Mouse (Mus musculus) testis, postnatal 14 days (tissue): ENCODE measurements at regions not wholly inside any gene's neighbourhood (a gene's known extent, or its start where the extent isn't known, plus 50 kb on each side); places are given as distances from the start of the nearest gene placed in this dataset.
"Not testable (repeated sequence)": the region's sequence is repeated elsewhere in the genome, so short reads cannot be mapped to it uniquely, and the experiment has no call there.

Experiments used
- DNase-seq: peaks from one replicate; pipeline ENCODE4 v3.0.0; 2021; ENCODE audit warnings: low spot score

GRCm38 (mm10) chr14:53020152-53020551, 524.6 kb upstream of the Olfr1507 start:
- DNase-seq, result not testable (repeated sequence)

DNA sequence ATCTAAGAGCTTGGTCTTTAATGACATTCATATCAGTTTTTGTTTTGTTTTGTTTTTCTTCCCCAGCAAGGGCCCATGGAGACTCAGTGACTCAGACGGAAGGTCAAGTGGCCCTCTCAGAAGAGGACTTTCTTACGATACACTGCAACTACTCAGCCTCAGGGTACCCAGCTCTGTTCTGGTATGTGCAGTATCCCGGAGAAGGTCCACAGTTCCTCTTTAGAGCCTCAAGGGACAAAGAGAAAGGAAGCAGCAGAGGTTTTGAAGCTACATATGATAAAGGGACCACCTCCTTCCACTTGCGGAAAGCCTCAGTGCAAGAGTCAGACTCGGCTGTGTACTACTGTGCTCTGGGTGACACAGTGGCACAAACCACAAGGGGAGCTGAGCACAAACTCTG, 512.2 kb upstream of the Olfr1507 start:
- not testable (repeated sequence) for DNase-seq

DNA sequence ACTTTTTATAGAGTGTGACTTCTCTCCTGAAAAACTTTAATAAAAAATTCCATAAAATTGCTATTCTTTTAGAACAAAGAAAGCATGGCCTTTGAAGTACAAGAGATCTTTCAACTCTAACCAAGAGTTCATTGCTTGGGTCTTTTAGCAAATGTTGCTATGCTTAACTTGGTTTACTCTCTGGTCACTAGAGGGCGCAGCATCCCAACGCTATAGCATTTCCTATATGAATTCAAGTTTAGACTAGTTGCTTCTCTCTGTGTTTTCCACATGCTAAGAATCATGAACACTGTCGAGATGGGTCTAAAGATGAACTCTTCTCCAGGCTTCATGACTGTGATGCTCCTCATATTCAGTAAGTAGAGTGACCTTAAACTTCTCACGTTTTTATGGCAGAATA, 511.8 kb upstream of the Olfr1507 start:
- not testable (repeated sequence) for DNase-seq

DNA sequence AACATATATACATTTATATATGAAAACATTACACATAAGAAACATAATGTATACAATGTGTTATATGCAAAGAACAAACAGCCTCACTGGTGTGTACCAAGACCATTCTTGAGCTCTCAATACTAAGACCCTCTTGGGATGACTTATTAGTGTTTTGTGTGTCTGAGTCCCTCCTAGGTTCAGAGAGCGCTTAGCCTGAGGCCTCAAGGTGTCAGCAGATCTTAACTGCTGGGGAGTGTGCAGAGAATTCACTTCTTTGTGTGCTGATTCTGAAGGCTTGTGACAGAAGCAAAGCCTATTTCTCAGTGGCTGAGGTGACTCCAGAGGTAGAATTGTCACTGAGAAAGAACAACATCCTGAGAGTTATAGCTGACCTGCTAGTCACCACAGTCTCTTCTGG, 505.7 kb upstream of the Olfr1507 start:
- not testable (repeated sequence) for DNase-seq

DNA sequence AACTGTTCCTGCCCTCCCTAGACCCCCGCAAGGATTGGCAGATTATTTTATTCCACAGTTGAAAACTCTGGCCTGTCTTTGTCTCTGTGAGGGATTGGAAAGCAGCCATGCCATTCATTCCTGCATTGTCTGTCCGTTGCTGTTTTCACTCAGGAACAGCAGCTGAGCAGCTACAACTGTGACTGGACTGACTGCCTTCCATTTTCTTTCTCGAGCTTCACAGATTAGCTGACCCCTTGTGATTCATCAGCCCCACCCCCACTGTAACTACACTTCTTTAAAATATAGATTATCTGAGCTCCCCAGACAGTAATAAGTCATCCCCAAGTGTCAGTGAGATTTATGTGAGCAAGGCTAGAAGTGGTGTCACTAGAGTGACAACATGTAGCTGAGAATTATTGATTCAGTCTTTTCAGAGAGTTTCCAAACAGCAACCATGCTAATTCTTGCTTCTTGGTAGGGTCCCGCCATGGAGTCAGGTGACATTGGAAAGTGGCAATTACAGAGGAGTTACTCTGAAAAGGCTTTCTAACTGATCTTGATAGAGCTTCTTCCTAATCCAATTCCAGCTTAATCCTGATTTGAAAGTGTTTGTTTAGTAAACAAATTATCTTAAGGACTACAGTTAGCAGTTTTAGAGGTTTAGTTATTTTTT, 496.7 kb upstream of the Olfr1507 start:
- DNase-seq, result not testable (repeated sequence)

DNA sequence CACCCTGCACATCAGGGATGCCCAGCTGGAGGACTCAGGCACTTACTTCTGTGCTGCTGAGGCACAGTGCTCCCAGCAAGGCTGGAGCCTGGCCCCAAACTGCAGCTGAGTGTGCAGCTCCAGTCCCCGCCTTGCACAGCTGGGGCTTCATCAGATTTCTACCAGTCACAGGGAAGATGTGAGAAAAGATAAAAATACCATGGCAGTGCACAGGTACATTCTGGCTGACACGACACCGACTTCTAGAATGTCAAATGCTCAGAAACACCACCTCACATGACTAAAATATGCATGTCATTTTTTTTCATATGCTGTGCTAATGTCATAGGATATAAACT, 495.7 kb upstream of the Olfr1507 start:
- DNase-seq, result not testable (repeated sequence)

DNA sequence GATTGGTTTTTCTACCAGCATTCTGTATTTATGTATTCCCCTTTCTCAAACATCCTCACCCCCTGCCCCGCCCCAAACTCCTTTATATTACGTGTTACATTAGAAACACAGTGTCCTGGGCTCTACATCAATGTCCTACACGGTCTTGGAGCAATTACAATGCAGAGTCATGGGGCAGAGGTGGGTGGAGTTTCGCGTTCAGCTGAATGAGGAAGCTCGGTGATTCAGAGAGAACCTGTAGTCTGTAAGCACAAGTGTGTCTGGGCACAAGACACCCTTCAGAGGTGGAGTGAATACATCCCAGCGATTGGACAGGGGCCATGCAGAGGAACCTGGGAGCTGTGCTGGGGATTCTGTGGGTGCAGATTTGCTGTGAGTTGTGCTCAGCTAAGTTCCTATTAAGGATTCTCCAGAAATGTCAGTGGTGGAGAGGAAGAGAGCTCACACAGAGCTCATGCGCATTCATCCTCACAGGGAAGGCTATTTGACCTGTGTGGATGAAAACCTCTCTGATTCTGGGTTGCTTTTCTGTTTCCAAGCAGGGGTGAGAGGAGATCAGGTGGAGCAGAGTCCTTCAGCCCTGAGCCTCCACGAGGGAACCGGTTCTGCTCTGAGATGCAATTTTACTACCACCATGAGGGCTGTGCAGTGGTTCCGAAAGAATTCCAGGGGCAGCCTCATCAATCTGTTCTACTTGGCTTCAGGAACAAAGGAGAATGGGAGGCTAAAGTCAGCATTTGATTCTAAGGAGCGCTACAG, 495.2 kb upstream of the Olfr1507 start:
- DNase-seq, result not testable (repeated sequence)

GRCm38 (mm10) chr14:52989940-52990339, 494.4 kb upstream of the Olfr1507 start:
- DNase-seq, result not testable (repeated sequence)

- not testable (repeated sequence) for DNase-seq
These were observed 493.0 kb upstream of the Olfr1507 start for GRCm38 (mm10) chr14:52988563-52988962.

- DNase-seq, result not testable (repeated sequence)
These were observed 476.9 kb upstream of the Olfr1507 start for GRCm38 (mm10) chr14:52972207-52973003.

DNA sequence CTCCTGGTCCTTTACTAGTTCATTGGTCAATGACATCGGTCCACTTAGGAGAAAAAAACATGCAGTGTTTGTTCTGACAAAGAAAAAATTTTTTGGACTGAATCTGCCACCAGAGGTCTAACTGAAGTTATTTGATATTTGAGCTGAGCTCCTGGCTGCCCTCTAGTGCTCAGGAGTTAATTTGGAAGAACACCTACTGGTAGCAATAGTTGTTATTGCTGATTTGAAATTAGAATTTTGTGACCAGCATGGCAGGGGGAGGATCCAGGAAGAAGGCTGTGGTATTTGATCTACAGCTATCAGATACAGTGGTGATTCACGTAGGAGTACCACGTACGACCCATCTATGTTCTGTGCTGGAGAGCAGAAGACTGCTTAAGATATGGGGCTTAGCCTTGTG, 466.6 kb upstream of the Olfr1507 start:
- not testable (repeated sequence) for DNase-seq

- DNase-seq, result not testable (repeated sequence)
These were observed 461.0 kb upstream of the Olfr1507 start for GRCm38 (mm10) chr14:52956515-52956914.

DNA sequence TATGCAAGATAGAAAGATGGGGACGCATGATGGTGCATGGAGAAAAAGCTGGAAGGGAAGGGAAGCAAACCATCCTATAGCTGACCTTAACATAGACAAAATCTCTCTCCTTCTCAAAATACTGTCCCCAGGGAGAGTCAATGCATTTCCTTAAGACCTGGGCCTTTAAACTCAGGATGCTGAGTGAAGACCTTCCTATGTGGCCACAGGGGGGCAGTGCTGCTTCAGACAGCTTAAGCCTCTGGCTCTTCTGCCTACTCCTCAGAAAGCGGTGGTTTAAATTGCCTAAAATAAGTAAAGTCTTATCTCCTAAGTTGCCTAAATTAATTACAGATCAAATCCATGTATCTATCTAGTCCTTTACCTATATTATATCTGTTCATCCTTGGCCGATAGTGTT, 449.4 kb upstream of the Olfr1507 start:
- DNase-seq, result not testable (repeated sequence)

- DNase-seq, result not testable (repeated sequence)
These were observed 446.9 kb upstream of the Olfr1507 start for GRCm38 (mm10) chr14:52942438-52942837.

GRCm38 (mm10) chr14:52941747-52942146, 446.2 kb upstream of the Olfr1507 start:
- not testable (repeated sequence) for DNase-seq

DNA sequence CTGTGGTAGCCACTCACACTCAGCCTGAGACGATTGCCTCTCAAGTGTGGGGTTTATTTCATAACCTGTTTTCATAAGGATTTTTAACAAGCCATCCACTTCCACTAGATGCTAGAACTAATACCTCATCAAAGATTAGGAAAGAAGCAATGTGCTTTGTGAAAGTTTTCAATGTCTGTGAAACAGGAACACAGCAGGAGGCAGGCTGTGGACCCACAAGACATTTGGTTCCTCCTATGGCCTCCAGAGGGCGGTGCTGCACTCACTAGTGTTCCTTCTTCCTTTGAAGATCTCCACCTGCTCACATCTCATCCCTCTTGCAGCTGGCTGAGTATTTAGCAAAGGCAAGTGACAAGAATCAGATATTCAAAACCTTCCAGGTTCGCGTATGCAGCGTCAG, 424.6 kb upstream of the Olfr1507 start:
- DNase-seq, result not testable (repeated sequence)

GRCm38 (mm10) chr14:52913814-52914213, 418.3 kb upstream of the Olfr1507 start:
- DNase-seq, result not testable (repeated sequence)

GRCm38 (mm10) chr14:52899629-52900028, 404.1 kb upstream of the Olfr1507 start:
- not testable (repeated sequence) for DNase-seq

- not testable (repeated sequence) for DNase-seq
These were observed 402.8 kb upstream of the Olfr1507 start for GRCm38 (mm10) chr14:52898310-52898709.

DNA sequence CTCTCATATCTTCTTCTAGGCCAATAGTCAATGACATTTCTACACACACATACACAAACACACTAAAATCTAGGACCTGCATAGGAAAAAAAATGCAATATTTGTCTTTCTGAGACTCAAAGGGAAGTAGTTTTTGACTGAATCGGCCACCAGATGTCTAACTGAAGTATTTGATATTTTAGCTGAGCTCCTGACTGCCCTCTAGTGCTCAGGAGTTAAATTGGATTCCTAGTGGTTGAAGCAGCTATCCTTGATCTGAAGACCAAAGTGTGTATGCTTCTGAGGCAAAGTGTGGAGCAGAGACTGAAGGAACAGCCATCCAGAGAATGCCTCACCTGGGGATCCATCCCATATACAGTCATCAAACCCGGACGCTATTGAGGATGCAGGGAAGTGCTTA, 384.4 kb upstream of the Olfr1507 start:
- DNase-seq, result not testable (repeated sequence)

GRCm38 (mm10) chr14:52863841-52864240, 368.3 kb upstream of the Olfr1507 start:
- not testable (repeated sequence) for DNase-seq

DNA sequence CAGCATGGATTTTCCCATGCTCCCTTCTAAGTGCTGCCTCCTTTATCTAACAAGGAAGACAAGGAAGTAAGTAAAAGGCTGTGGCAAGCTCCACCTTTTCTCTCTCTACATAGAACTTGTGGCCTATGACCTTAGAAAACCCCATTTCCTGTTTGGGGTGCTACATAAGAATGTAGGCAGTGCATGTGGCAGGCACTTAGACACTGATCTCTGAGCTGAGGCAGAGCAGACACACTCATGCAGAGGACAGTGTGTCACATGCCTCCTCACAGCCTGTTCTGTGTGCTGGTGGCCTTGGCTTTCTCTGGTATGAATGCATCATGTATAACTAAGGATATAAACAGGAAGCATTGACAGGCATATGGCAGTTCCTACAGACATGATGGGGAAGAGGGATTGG, 367.6 kb upstream of the Olfr1507 start:
- DNase-seq, result not testable (repeated sequence)

DNA sequence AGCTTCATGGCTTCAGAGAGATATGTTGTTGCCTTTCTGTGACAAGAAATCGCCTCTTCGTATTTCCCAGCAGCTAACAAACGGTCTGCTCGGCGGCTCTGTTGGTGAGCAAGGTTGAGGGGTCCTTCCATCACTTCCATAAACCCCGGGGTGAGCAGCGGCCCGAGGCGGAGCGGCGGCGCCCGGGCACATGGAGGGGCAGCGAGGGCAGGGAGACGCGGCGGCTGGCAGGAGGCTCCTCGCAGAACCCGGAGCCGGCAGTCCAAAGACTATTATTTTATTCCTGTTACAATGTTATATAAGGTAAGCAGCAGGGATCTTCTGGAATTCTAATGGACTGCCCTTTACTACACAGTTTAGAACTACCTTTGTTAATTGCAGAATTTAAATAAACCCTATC, 366.9 kb upstream of the Olfr1507 start:
- not testable (repeated sequence) for DNase-seq
